Mouse (Mus musculus) MEL (cell line): ENCODE measurements around the gene Pfkm.

Source experiments
- BHLHE40 ChIP-seq: IDR thresholded peaks from 2 replicates; pipeline ENCODE4 v1.6.1; 2012; ENCODE audit warnings: low read depth, mild to moderate bottlenecking, inconsistent platforms, low read length, improper control_type of control experiment, borderline replicate concordance
- CHD2 ChIP-seq: IDR thresholded peaks from 2 replicates; pipeline ENCODE4 v1.6.1; 2011; ENCODE audit warnings: low read length, improper control_type of control experiment
- CTCF ChIP-seq, 3 experiments: IDR thresholded peaks in 2 of 3; conservative IDR thresholded peaks in 1 of 3; 2 replicates each; pipeline ENCODE4 v1.5.1; 2011 to 2012; ENCODE audit warnings: low read length in 3 of 3, low read depth in 2 of 3, mild to moderate bottlenecking in 2 of 3, improper control_type of control experiment in 1 of 3, inconsistent platforms in 1 of 3, mixed read lengths in 1 of 3, moderate library complexity in 1 of 3; ENCODE audit not compliant: control insufficient read depth in 1 of 3, insufficient read depth in 1 of 3, poor library complexity in 1 of 3, severe bottlenecking in 1 of 3
- EP300 ChIP-seq, 2 experiments: IDR thresholded peaks; 2 replicates each; pipeline ENCODE4 v1.6.1; 2011; ENCODE audit warnings: improper control_type of control experiment in 2 of 2, low read length in 2 of 2, low read depth in 1 of 2, mild to moderate bottlenecking in 1 of 2
- JUND ChIP-seq: IDR thresholded peaks from 2 replicates; pipeline ENCODE4 v1.6.1; 2011; ENCODE audit warnings: low read depth, mild to moderate bottlenecking, improper control_type of control experiment, low read length
- MEF2A ChIP-seq: IDR thresholded peaks from 2 replicates; pipeline ENCODE4 v1.6.1; 2014; ENCODE audit warnings: low read depth, mild to moderate bottlenecking, inconsistent platforms, low read length, improper control_type of control experiment; ENCODE audit not compliant: poor library complexity, insufficient replicate concordance, severe bottlenecking; ENCODE audit errors: extremely low read depth
- NELFE ChIP-seq: IDR thresholded peaks from 2 replicates; pipeline ENCODE4 v1.6.1; 2011; ENCODE audit warnings: low read depth, low read length, improper control_type of control experiment
- NRF1 ChIP-seq: IDR thresholded peaks from 2 replicates; pipeline ENCODE4 v1.6.1; 2014; ENCODE audit warnings: low read depth, mild to moderate bottlenecking, inconsistent platforms, low read length, improper control_type of control experiment, moderate library complexity; ENCODE audit not compliant: poor library complexity, insufficient read depth, severe bottlenecking
- POLR2A ChIP-seq, 2 experiments: IDR thresholded peaks; 2 replicates each; pipeline ENCODE4 v1.6.1; 2011 to 2012; ENCODE audit warnings: low read length in 2 of 2, mild to moderate bottlenecking in 2 of 2, control low read depth in 1 of 2, improper control_type of control experiment in 1 of 2, low read depth in 1 of 2, moderate library complexity in 1 of 2; ENCODE audit not compliant: control insufficient read depth in 1 of 2, insufficient read depth in 1 of 2, poor library complexity in 1 of 2
- TCF12 ChIP-seq: IDR thresholded peaks from 2 replicates; pipeline ENCODE4 v1.6.1; 2014; ENCODE audit warnings: low read depth, mild to moderate bottlenecking, inconsistent platforms, low read length, improper control_type of control experiment, moderate library complexity
- USF2 ChIP-seq, 2 experiments: IDR thresholded peaks; 2 replicates each; pipeline ENCODE4 v1.6.1; 2011 to 2012; ENCODE audit warnings: improper control_type of control experiment in 2 of 2, low read length in 2 of 2, borderline replicate concordance in 1 of 2, inconsistent platforms in 1 of 2, low read depth in 1 of 2, mild to moderate bottlenecking in 1 of 2; ENCODE audit not compliant: insufficient read depth in 1 of 2
- ZC3H11A ChIP-seq: IDR thresholded peaks from 2 replicates; pipeline ENCODE4 v1.6.1; 2012; ENCODE audit warnings: low read depth, mild to moderate bottlenecking, inconsistent platforms, low read length, improper control_type of control experiment

GRCm38 (mm10) chr15:98139763-98140162 lies 47.4 kb downstream of the Pfkm start:
- no peak for TF ChIP-seq EP300 (IDR thresholded peaks at IDR 0.05; ENCODE audit: low read depth in 1 of 2, low read length in 2 of 2)
- TF ChIP-seq TCF12 = no peak
- TF ChIP-seq POLR2A (IDR thresholded peaks at IDR 0.05; ENCODE audit: control insufficient read depth in 1 of 2, insufficient read depth in 1 of 2, low read depth in 1 of 2, low read length in 2 of 2, poor library complexity in 1 of 2) = no peak
- TF ChIP-seq JUND = no peak
- no peak for TF ChIP-seq NELFE
- TF ChIP-seq CTCF (IDR thresholded peaks at IDR 0.05 in 2 of 3, conservative IDR thresholded peaks at IDR 0.05 in 1 of 3; ENCODE audit: control insufficient read depth in 1 of 3, insufficient read depth in 1 of 3, low read depth in 2 of 3, low read length in 3 of 3, poor library complexity in 1 of 3, severe bottlenecking in 1 of 3) = no peak
- TF ChIP-seq MEF2A = no peak
- TF ChIP-seq BHLHE40 = no peak
- no peak for TF ChIP-seq CHD2
- TF ChIP-seq ZC3H11A = no peak
- TF ChIP-seq NRF1 = no peak
- TF ChIP-seq USF2 (IDR thresholded peaks at IDR 0.05; ENCODE audit: borderline replicate concordance in 1 of 2, insufficient read depth in 1 of 2, low read depth in 1 of 2, low read length in 2 of 2) = no peak
